Mouse (Mus musculus) forebrain, embryonic 14.5 days (tissue): Measurements from ENCODE around the gene Tmco3. TPM values are rescaled to one million over a fixed set of nuclear protein-coding genes. Genes with fewer than 3 reads are reported as not detected.

ENCODE experiments used
- ATAC-seq: fragments of 200-750 bp; cut with Nextera tagmentation; 2 replicates; pipeline ENCODE4 v1.8.0; 2017; ENCODE audit warnings: mild to moderate bottlenecking, moderate library complexity
- DNase-seq: peaks from one replicate; pipeline ENCODE4 v3.0.0-alpha.2; 2015; ENCODE audit warnings: low spot score
- H3K27ac ChIP-seq: fragments of 300-500 bp; sonication (generic); 2 replicates; pipeline ENCODE4 v1.5.1; 2014; ENCODE audit warnings: low read depth, mild to moderate bottlenecking, control low read depth, low read length, moderate library complexity
- H3K27me3 ChIP-seq: fragments of 300-500 bp; sonication (generic); replicated peaks from 2 replicates; pipeline ENCODE4 v1.6.1; 2014; ENCODE audit warnings: low read length, control low read depth, mixed read lengths; ENCODE audit not compliant: control insufficient read depth, insufficient read depth
- H3K36me3 ChIP-seq: fragments of 300-500 bp; sonication (generic); 2 replicates; pipeline ENCODE4 v1.6.1; 2014; ENCODE audit warnings: low read length, control low read depth; ENCODE audit not compliant: control insufficient read depth, insufficient read depth
- H3K4me1 ChIP-seq: fragments of 300-500 bp; sonication (generic); 2 replicates; pipeline ENCODE4 v1.6.1; 2014; ENCODE audit warnings: antibody characterized with exemption, low read length, control low read depth; ENCODE audit not compliant: control insufficient read depth, insufficient read depth
- H3K4me2 ChIP-seq: fragments of 300-500 bp; sonication (generic); 2 replicates; pipeline ENCODE4 v1.6.1; 2014; ENCODE audit warnings: mild to moderate bottlenecking, control low read depth, low read length
- H3K4me3 ChIP-seq: fragments of 300-500 bp; sonication (generic); 2 replicates; pipeline ENCODE4 v1.5.1; 2014; ENCODE audit warnings: low read depth, low read length, control low read depth
- H3K9ac ChIP-seq: fragments of 300-500 bp; sonication (generic); 2 replicates; pipeline ENCODE4 v1.6.1; 2014; ENCODE audit warnings: mild to moderate bottlenecking, low read length, control low read depth, moderate library complexity
- H3K9me3 ChIP-seq: fragments of 300-500 bp; sonication (generic); replicated peaks from 2 replicates; pipeline ENCODE4 v1.6.1; 2016; ENCODE audit warnings: low read length, control low read depth, mixed read lengths; ENCODE audit not compliant: control insufficient read depth
- WGBS: fragments of 180-500 bp; shearing (Covaris S2); extraction: QIAGEN DNeasy Blood & Tissue Kit; methylation state at CpG from one replicate; pipeline ENCODE4 v1.1.7; 2014; 5-methylcytosine and 5-hydroxymethylcytosine counted together
- polyA plus RNA-seq: library from polyadenylated mRNA; unstranded; fragments of >200 nt; fragmentation: Nextera tagmentation; extraction: Ambion mirVana; gene quantifications from 2 replicates; pipeline ENCODE4 v1.2.1, GENCODE M21; 2014

Tmco3 gene
- polyA plus RNA-seq, result 30.7 and 46.9 TPM in 2 replicates

DNA sequence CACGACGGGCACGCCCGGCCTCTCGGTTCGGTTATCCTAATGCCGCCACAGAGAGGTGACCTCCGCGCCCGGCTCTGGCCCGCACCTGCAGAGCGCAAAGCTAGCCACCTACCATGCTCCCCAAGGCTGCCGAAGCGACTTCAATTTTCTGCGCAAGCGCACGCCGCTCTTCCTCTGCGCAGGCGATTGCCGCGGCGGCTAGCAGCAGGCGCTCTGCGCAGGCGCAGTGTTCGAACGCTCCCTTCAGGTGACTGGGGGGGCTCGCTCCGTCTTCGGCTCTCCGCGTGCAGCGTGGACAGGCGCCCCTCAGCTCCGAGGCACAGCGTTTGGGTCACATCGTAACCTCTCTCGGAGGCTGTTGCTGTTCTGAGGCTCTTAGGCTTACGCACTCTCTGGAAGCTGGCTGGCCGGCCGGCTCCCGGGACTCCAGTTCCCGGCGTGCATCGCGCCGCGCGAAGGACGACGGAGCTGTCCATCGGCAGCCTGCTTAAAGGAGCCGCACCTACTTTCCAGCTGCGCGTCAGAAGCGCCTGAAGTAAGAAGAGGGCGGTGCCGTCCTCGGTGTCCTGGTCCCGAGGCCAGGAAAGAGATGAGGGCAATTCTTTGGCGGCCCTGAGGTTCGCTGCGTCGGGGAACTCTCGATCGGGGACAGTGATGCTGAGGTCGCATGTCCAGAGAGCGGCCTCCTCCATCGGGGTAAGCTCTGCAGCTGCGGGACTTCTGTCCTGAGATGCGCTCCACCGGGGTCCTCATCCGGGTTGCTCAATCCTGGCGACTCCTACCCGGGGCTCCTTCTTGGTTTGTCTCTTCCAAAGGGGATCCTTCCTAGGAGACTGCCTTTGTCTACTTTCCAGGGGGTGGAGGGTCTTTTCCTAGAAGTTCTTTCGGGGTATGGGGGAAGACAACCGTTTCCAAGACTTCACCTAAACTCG lies at the start of gene Tmco3, which contains the start of gene Dcun1d2:
Gene Tmco3 (plus strand): TSS at position 499 of the 932 bp plus-strand sequence.
Gene Dcun1d2 (minus strand): TSS at position 440 of the 932 bp plus-strand sequence.
- no peaks in the 10 kb centered on the region for H3K9me3 ChIP-seq
- WGBS, result under 1% methylated on average over 79 of the region's 79 CpGs

DNA sequence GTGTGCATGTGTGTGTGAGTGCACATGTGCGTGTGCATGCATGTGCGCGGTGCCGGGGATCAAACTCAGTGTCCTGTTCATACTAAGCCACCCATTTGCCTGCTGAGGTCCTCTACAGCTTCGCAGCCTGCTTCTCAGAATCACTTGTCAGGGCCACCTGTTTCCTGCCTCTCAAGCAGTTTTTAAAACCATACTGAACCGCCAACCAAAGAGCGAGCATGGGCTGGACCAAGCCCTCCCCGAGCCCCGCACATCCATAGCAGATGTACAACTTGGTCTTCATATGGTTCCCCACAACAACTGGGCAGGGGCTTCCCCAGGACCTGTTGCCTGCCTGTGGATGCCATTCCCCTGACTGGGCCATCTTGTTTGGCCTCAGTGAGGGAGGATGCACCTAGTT lies 47.9 kb upstream of the Tmco3 start:
- H3K4me3 ChIP-seq, result no peak overlapping the region
- WGBS, result 95% methylated on average over 9 of the region's 9 CpGs
- DNase-seq, result no peak
- H3K36me3 ChIP-seq, result no peaks in the 10 kb centered on the region
- no peaks in the 10 kb centered on the region for H3K27me3 ChIP-seq
- no peak for ATAC-seq
- no peak overlapping the region for H3K27ac ChIP-seq
- H3K4me2 ChIP-seq, result no peak overlapping the region
- no peaks in the 10 kb centered on the region for H3K9me3 ChIP-seq
- no peaks in the 10 kb centered on the region for H3K4me1 ChIP-seq
- H3K9ac ChIP-seq, result no peak overlapping the region

More for the DNA sequence above, at the start of gene Tmco3, which contains the start of gene Dcun1d2:
- Histone ChIP-seq H3K27me3 (no peaks in the 10 kb centered on the region), H3K4me1 (peaks cover 13% of the 10 kb centered on the region), H3K9ac (peak within 1 kb of the TSS; percentile 80), H3K36me3 (peaks cover 14% of the 10 kb centered on the region; the same call in 1 of the 2 replicates), H3K4me3 (peak within 1 kb of the TSS; percentile 88), H3K4me2 (peak within 1 kb of the TSS; percentile 91), H3K27ac (peak within 1 kb of the TSS; percentile 80)
- peak; percentile 98 for DNase-seq
- peak; percentile 95 for ATAC-seq

DNA sequence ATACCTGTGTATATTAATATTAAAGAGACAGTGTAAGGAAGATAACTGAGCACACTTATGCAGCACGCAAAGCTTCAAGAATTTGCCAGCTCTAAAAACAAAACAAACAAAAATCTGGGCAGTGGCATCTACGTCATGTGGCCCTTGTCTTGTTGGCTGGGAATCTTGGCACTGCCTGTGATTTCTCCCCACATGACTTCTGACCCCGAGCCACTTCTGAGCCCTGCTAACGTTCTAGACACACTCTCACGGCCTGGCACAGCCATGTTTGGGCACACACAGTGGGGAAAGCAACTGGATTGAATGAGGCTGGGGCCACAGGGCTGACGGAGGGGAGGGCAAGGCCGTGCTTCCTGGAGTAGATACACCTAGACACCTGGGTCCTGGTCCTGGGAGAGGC lies 47.3 kb upstream of the Tmco3 start:
- H3K4me1 ChIP-seq, result no peaks in the 10 kb centered on the region
- H3K9me3 ChIP-seq, result no peaks in the 10 kb centered on the region
- DNase-seq (no peak), ATAC-seq (no peak)
- H3K27ac ChIP-seq, result no peak overlapping the region
- 86% methylated on average over 7 of the region's 7 CpGs for WGBS
- H3K4me3 ChIP-seq, result no peak overlapping the region
- no peaks in the 10 kb centered on the region for H3K36me3 ChIP-seq
- no peak overlapping the region for H3K9ac ChIP-seq
- no peak overlapping the region for H3K4me2 ChIP-seq
- H3K27me3 ChIP-seq, result no peaks in the 10 kb centered on the region

DNA sequence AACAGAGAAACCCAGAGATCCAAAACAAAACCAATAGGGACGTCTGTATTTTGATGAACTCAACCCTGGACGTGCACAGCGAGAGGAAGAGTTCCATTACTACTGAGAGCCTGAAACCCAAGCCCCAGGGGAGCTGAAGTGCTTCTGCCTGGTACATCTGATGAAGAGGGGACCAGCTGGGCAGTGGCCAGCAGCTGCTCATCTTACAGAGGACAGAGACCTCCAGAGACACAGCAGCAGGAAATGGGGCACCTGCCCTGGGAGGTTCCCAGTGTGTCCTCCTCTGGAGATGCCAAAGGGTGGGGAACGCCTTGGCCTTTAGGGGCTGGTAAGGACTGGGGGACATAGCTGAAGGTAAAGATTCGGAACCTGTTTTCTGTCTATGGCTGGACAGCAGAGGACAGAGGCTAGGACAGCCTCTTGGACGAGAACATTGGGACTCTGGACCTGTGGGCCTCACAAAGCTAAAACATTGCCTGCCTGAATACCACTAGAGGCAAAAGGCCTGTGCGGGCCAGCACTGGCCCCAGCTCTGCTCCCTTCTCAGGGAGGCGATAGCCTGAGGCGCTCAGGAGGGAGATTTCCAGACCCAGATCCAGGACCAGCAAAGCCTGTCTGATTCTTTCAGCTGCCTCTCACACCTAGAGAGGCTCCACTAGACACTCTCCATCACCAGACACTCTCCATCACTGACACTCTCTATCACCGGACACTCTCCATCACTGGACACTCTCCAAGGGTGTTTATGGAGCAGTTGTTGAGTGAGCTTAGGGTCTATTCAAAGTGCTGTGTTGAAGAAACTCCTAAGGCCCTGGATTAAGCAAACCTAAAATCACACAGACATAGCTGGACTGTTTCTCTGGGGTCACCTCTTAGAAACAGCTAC lies 44.8 kb upstream of the Tmco3 start:
- DNase-seq (no peak), ATAC-seq (no peak)
- H3K4me3 ChIP-seq, result no peak overlapping the region
- no peaks in the 10 kb centered on the region for H3K4me1 ChIP-seq
- no peaks in the 10 kb centered on the region for H3K9me3 ChIP-seq
- no peak overlapping the region for H3K4me2 ChIP-seq
- no peaks in the 10 kb centered on the region for H3K27me3 ChIP-seq
- H3K36me3 ChIP-seq, result no peaks in the 10 kb centered on the region
- 82% methylated on average over 10 of the region's 10 CpGs for WGBS
- no peak overlapping the region for H3K9ac ChIP-seq
- no peak overlapping the region for H3K27ac ChIP-seq

DNA sequence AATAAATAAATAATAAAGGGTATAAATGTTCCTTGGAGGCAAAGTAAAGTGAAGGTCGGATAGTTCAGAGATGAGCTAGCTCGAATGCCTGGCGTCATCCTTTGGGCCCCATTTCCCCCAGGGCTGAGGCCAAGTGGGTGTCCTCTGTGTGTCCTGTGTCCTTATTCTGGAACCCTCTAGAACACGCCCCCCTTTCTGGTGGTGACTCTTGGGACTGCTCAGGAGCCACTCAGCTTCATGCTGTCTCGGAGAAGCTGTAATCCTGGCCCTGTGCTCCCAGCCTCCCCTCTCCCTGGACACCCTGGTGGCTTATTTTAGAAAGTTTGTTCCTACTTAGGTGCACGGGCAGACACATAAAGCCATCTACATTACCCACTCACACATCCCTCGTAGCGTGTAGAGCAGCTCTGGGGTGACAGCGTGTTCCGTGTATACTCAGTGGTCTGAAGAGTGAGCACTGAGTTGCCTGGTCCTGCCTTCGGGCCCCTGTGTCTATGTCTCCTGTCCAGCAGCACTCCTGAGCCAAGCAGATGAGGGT lies 43.6 kb upstream of the Tmco3 start:
- 91% methylated on average over 11 of the region's 11 CpGs for WGBS
- no peaks in the 10 kb centered on the region for H3K4me1 ChIP-seq
- ATAC-seq, result no peak

DNA sequence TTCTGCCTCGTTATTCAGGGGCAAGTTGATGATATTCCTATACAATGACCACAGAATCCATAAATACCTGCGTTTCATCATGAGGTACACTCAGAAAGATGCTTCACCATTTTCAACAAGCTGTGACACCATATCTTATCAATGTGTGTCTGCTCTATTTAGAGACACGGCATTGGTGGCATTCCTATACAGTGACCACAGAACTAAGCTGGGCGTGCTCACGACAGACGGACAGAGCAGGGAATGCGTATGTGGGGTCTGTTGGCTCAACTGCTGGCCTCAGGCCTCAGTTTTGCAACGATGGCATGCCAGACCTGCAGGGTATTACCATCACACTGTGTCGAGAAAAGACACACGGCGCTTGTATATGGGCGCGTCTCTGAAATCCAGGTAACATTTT lies 35.2 kb upstream of the Tmco3 start:
- Histone ChIP-seq H3K27ac (no peak overlapping the region), H3K27me3 (no peaks in the 10 kb centered on the region)

More for the DNA sequence above, 43.6 kb upstream of the Tmco3 start:
- DNase-seq, result no peak
- H3K27ac ChIP-seq, result no peak overlapping the region
- H3K9ac ChIP-seq, result no peak overlapping the region
- H3K36me3 ChIP-seq, result no peaks in the 10 kb centered on the region
- no peak overlapping the region for H3K4me2 ChIP-seq
- no peak overlapping the region for H3K4me3 ChIP-seq
- no peaks in the 10 kb centered on the region for H3K27me3 ChIP-seq
- H3K9me3 ChIP-seq, result no peaks in the 10 kb centered on the region

DNA sequence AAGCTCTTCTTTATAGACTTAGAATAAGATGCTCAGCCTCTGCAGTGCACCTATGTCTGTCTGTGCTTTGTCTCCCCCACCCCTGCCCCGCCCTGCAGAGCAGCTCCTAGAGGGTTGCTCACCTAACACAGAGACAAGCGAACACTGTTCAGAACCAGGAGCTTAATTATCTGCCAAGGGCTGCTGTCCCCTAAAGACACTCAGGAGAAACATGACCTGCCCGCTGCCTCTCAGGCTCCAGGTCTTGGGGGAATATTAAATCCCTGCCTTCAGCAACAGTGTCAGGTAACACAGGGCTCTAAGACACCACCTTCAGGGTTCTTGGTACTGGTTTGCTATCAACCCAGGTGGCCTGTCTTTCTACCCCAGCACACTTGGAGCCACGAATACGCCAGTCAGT lies 34.6 kb upstream of the Tmco3 start:
- 81% methylated on average over 5 of the region's 5 CpGs for WGBS
- Histone ChIP-seq H3K4me1 (no peaks in the 10 kb centered on the region), H3K27me3 (no peaks in the 10 kb centered on the region), H3K9me3 (no peaks in the 10 kb centered on the region), H3K4me3 (no peak overlapping the region), H3K36me3 (peaks cover 31% of the 10 kb centered on the region), H3K4me2 (no peak overlapping the region), H3K27ac (no peak overlapping the region), H3K9ac (no peak overlapping the region)
- ATAC-seq (no peak), DNase-seq (no peak)

More for the DNA sequence above, 35.2 kb upstream of the Tmco3 start:
- no peak overlapping the region for H3K9ac ChIP-seq
- no peak for ATAC-seq
- WGBS, result 91% methylated on average over 13 of the region's 13 CpGs
- DNase-seq, result no peak
- H3K4me1 ChIP-seq, result no peaks in the 10 kb centered on the region
- H3K9me3 ChIP-seq, result no peaks in the 10 kb centered on the region
- no peak overlapping the region for H3K4me3 ChIP-seq
- H3K36me3 ChIP-seq, result peaks cover 25% of the 10 kb centered on the region
- H3K4me2 ChIP-seq, result no peak overlapping the region

DNA sequence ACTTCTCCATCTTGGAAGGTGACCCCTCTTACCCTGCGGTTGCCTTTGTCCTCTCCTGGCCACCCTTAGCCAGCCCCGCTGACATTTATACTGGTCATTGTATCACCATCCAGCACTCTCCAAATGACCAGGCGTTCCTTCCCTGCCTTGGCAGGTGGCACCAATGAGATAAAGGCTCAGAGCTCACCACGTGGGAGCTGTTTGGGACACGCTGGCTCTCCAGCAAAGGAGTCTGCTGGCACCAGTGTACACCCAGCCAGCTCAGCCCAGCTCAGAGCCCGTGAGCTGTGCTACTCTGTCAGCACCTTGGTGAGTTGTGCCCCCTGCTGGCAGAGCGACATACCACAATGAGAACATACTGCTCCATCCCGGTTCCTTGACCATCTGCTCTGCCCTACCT lies 34.0 kb upstream of the Tmco3 start, which contains the start of gene Adprhl1:
Gene Adprhl1 (minus strand): TSS at position 144 of the 400 bp plus-strand sequence.
- no peaks in the 10 kb centered on the region for H3K9me3 ChIP-seq
- no peak within 1 kb of the TSS for H3K9ac ChIP-seq
- 36% methylated on average over 8 of the region's 8 CpGs for WGBS
- H3K4me2 ChIP-seq, result no peak within 1 kb of the TSS
- H3K27ac ChIP-seq, result no peak within 1 kb of the TSS
- no peak within 1 kb of the TSS for H3K4me3 ChIP-seq
- DNase-seq (peak; percentile 59), ATAC-seq (peak; percentile 58; the same call in 1 of the 2 replicates)
- H3K36me3 ChIP-seq, result peaks cover 37% of the 10 kb centered on the region
- no peaks in the 10 kb centered on the region for H3K27me3 ChIP-seq
- no peaks in the 10 kb centered on the region for H3K4me1 ChIP-seq
